Mouse (Mus musculus) olfactory bulb, adult 2 months (tissue): ENCODE measurements around the gene Add2. TPM values are rescaled to one million over a fixed set of nuclear protein-coding genes. Genes with fewer than 3 reads are reported as not detected.

Experiments
- H3K27ac ChIP-seq: fragments of 200-500 bp; 2 replicates; pipeline ENCODE4 v1.5.1; 2012; ENCODE audit warnings: low read depth, low read length; ENCODE audit not compliant: insufficient read depth
- H3K4me1 ChIP-seq: fragments of 200-500 bp; 2 replicates; pipeline ENCODE4 v1.6.1; 2012; ENCODE audit warnings: low read length; ENCODE audit not compliant: control insufficient read depth, insufficient read depth
- H3K4me3 ChIP-seq: fragments of 200-500 bp; 2 replicates; pipeline ENCODE4 v1.5.1; 2012; ENCODE audit warnings: mild to moderate bottlenecking, low read depth, low read length, moderate library complexity; ENCODE audit not compliant: insufficient read depth
- CTCF ChIP-seq: fragments of 200-500 bp; IDR thresholded peaks from 2 replicates; pipeline ENCODE4 v1.5.1; 2012; ENCODE audit warnings: low read depth, mild to moderate bottlenecking, low read length, moderate library complexity; ENCODE audit not compliant: insufficient read depth
- POLR2A ChIP-seq: fragments of 200-500 bp; IDR thresholded peaks from 2 replicates; pipeline ENCODE4 v1.6.1; 2012; ENCODE audit warnings: mild to moderate bottlenecking, low read depth, low read length, moderate library complexity; ENCODE audit not compliant: insufficient read depth
- WGBS: fragments of 180-500 bp; shearing (Covaris S2); methylation state at CpG from one replicate; pipeline ENCODE4 v1.1.7; 2018; 5-methylcytosine and 5-hydroxymethylcytosine counted together
- polyA plus RNA-seq: library from polyadenylated mRNA; stranded (reverse); fragments of >200 nt; gene quantifications from 2 replicates; pipeline ENCODE4 v1.2.4, GENCODE M21; 2012; ENCODE audit warnings: low replicate concordance; ENCODE audit not compliant: missing spikeins, insufficient read depth, insufficient read length

The Add2 gene
- polyA plus RNA-seq, 1 experiment, result 39.6 TPM

- no peak overlapping the region for H3K4me3 ChIP-seq
Observed at GRCm38 (mm10) chr6:86136206-86136605, 107.7 kb downstream of the Add2 start.

DNA sequence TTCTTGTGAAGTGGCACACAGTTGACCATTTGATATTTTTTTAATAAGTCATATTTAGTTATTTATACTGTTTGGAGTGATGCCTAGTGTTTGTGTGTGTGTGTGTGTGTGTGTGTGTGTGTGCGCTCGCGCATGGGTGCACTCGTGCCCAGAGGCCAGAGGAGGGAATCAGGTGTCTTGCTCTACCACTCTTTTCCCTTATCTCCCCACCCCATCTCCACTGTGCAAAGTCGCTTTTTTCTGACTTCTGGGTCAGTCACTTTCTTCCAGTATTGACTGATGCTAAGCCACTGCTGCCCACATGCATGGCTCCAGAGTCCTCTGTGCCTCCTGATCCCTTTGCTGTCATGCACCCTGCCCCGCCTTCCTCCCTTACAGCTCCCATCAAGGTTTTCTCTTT is 112.8 kb downstream of the Add2 start:
- H3K27ac ChIP-seq, result no peak overlapping the region
- WGBS, result 78% methylated on average over 6 of the region's 6 CpGs
- TF ChIP-seq POLR2A (no peak), CTCF (no peak)
- no peak overlapping the region for H3K4me3 ChIP-seq
- H3K4me1 ChIP-seq, result no peaks in the 10 kb centered on the region

More at GRCm38 (mm10) chr6:86136206-86136605, 107.7 kb downstream of the Add2 start:
- no peak for TF ChIP-seq POLR2A
- TF ChIP-seq CTCF, result no peak
- 94% methylated on average over 3 of the region's 3 CpGs for WGBS
- no peak overlapping the region for H3K27ac ChIP-seq
- no peaks in the 10 kb centered on the region for H3K4me1 ChIP-seq

- 24% methylated on average over 3 of the region's 3 CpGs for WGBS
- peak; percentile 63 for TF ChIP-seq CTCF
- no peak for TF ChIP-seq POLR2A
Observed at GRCm38 (mm10) chr6:86141820-86142219, 113.3 kb downstream of the Add2 start.

GRCm38 (mm10) chr6:86144986-86145385 is 116.5 kb downstream of the Add2 start:
- 92% methylated on average over 6 of the region's 6 CpGs for WGBS
- Histone ChIP-seq H3K4me1 (no peaks in the 10 kb centered on the region), H3K4me3 (no peak overlapping the region), H3K27ac (no peak overlapping the region)
- TF ChIP-seq CTCF (no peak), POLR2A (no peak)

More at GRCm38 (mm10) chr6:86141820-86142219, 113.3 kb downstream of the Add2 start:
- no peaks in the 10 kb centered on the region for H3K4me1 ChIP-seq
- H3K4me3 ChIP-seq, result no peak overlapping the region
- no peak overlapping the region for H3K27ac ChIP-seq

GRCm38 (mm10) chr6:86148518-86148917 is 120.0 kb downstream of the Add2 start:
- no peak overlapping the region for H3K27ac ChIP-seq
- TF ChIP-seq CTCF (no peak), POLR2A (no peak)
- 84% methylated on average over 4 of the region's 4 CpGs for WGBS
- no peak overlapping the region for H3K4me3 ChIP-seq
- no peaks in the 10 kb centered on the region for H3K4me1 ChIP-seq

DNA sequence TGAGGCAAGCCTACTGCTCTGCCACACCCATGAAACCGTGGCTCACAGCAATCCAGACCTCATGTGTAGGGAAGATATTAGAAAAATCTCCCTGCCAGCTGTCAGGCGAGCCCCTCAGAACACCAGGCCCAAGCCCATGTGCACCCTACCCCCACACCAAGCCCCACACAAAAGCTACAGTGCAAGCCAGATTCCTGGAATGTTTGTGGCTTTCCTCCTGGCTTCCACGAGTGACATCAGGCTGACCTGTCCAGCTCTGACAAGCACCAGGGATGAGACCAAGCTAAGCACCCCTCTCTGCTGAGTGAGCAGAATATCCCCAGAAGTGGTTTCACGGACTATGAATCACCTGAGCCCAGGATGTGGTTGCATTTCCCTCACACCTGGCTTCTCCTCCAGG is 120.5 kb downstream of the Add2 start:
- H3K4me3 ChIP-seq, result no peak overlapping the region
- no peak for TF ChIP-seq CTCF
- no peak for TF ChIP-seq POLR2A
- 0 out of 2 replicates have a peak, but pooled peaks cover 2% of the 10 kb centered on the region for H3K4me1 ChIP-seq
- no peak overlapping the region for H3K27ac ChIP-seq
- WGBS, result 70% methylated on average over 4 of the region's 4 CpGs

DNA sequence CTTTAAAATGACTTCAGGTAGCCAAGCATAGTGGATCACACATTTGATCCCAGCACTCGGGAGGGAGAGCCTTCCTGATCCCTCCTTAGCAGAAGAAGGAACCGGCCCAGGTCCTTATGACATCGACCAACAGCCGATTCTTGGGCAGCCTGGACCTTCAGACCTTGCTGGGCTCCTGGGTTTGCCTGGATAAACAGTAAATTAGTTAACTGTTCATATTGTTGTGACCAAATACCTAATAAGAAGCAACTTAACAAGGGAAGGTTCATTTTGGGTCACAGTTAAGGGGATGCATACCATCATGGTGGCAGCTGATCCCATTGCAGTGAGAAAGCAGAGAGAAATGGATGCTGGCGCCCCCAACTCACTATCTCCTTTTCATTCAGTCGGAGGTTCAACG is 124.2 kb downstream of the Add2 start:
- 95% methylated on average over 7 of the region's 7 CpGs for WGBS
- H3K4me1 ChIP-seq, result peaks cover 10% of the 10 kb centered on the region

DNA sequence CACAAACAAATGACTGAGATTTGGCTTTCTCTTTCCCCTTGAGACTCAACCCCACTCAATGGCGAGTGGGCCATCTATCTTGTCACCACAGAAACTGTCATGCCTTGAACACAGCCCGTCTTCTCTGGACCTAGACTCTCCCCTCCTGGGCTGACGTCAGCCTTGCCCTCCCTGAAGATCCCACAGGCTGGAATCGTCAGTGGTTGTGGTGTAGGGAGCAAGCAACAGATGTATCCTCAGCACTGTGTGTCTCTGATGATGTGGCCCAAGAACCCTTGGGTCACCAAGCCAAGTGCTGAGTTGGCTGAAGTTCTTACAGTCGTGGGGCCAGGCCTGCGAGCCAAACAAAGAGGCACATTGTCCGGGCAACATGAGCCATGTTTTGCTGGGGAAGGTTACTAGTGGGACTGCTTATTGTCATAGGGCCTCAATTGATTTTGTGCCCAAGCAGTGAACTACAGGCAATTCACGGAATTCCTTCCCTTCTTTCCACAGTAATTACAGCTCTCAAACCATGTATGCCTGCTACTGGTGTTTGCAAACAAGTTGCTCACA is 125.0 kb downstream of the Add2 start:
- Histone ChIP-seq H3K4me1 (peaks cover 10% of the 10 kb centered on the region), H3K27ac (no peak overlapping the region), H3K4me3 (no peak overlapping the region)
- 56% methylated on average over 8 of the region's 8 CpGs for WGBS
- TF ChIP-seq CTCF (no peak), POLR2A (no peak)

More for the DNA sequence above, 124.2 kb downstream of the Add2 start:
- Histone ChIP-seq H3K27ac (no peak overlapping the region), H3K4me3 (no peak overlapping the region)
- TF ChIP-seq CTCF, result no peak
- TF ChIP-seq POLR2A, result no peak

DNA sequence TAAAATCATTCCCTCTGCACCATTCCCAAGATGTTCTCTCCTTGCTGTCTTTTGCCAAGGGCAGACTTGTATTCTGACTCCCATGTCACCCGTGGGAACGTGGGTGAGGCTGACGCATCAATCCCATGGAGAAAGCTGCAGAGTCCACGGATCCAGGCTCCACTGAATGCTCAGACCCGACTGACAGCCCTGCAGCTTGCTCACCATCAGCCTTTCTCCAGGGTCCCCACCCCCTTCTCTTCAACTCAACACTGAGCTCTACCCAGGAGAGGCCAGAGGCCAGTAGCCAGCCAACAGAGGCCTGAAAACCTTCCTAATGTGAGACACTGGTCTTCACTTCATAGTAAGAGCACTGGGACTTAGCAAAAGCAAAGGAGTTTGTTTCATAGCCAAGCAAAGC is 125.5 kb downstream of the Add2 start:
- Histone ChIP-seq H3K4me1 (peaks cover 10% of the 10 kb centered on the region), H3K4me3 (no peak overlapping the region), H3K27ac (no peak overlapping the region)
- WGBS, result 56% methylated on average over 5 of the region's 5 CpGs
- no peak for TF ChIP-seq POLR2A
- no peak for TF ChIP-seq CTCF
